Mouse (Mus musculus) telencephalon, adult 2 months (tissue): ENCODE data around the gene Slc22a23.

Source experiments
- DNase-seq: peaks from one replicate; pipeline ENCODE4 v3.0.0-alpha.2; 2011; ENCODE audit warnings: low read depth, low spot score

Gene Slc22a23

GRCm38 (mm10) chr13:34163304-34163975 lies 181.5 kb downstream of the Slc22a23 start:
- no peak for DNase-seq

- peak; percentile 84 for DNase-seq
Measured at GRCm38 (mm10) chr13:34162491-34163303, 182.3 kb downstream of the Slc22a23 start, which contains the start of gene Psmg4. TSS of gene Psmg4 (plus strand) at chr13:34162964.

- DNase-seq: no peak
Measured at GRCm38 (mm10) chr13:34159926-34160325, 185.1 kb downstream of the Slc22a23 start.

- DNase-seq: no peak
Measured at GRCm38 (mm10) chr13:34157596-34158157, 187.3 kb downstream of the Slc22a23 start.

GRCm38 (mm10) chr13:34156840-34157185 lies 188.2 kb downstream of the Slc22a23 start:
- DNase-seq: no peak

GRCm38 (mm10) chr13:34156133-34156839 lies 188.7 kb downstream of the Slc22a23 start:
- no peak for DNase-seq

- no peak for DNase-seq
Measured at GRCm38 (mm10) chr13:34154931-34155272, 190.1 kb downstream of the Slc22a23 start.

- no peak for DNase-seq
Measured at GRCm38 (mm10) chr13:34154217-34154930, 190.6 kb downstream of the Slc22a23 start.

GRCm38 (mm10) chr13:34153254-34154011 lies 191.5 kb downstream of the Slc22a23 start:
- DNase-seq: no peak

- DNase-seq: no peak
Measured at GRCm38 (mm10) chr13:34152695-34153094, 192.3 kb downstream of the Slc22a23 start.

GRCm38 (mm10) chr13:34151425-34151824 lies 193.6 kb downstream of the Slc22a23 start:
- DNase-seq: no peak

GRCm38 (mm10) chr13:34150271-34151027 lies 194.5 kb downstream of the Slc22a23 start:
- no peak for DNase-seq

GRCm38 (mm10) chr13:34149463-34150176 lies 195.4 kb downstream of the Slc22a23 start:
- DNase-seq: no peak

GRCm38 (mm10) chr13:34148767-34149392 lies 196.1 kb downstream of the Slc22a23 start:
- no peak for DNase-seq

GRCm38 (mm10) chr13:34148181-34148580 lies 196.8 kb downstream of the Slc22a23 start:
- no peak for DNase-seq

GRCm38 (mm10) chr13:34146916-34147315 lies 198.1 kb downstream of the Slc22a23 start:
- no peak for DNase-seq

- no peak for DNase-seq
Measured at GRCm38 (mm10) chr13:34143389-34143788, 201.6 kb downstream of the Slc22a23 start.

GRCm38 (mm10) chr13:34136605-34137004 lies 208.4 kb downstream of the Slc22a23 start:
- DNase-seq: no peak

GRCm38 (mm10) chr13:34134276-34134675 lies 210.7 kb downstream of the Slc22a23 start:
- DNase-seq: peak; percentile 88
